Mouse (Mus musculus): Measurements from ENCODE around the gene Magi1.
A peak's percentile ranks its signal among the peaks of the same experiment; 100 is the strongest.

Magi1 gene

DNA sequence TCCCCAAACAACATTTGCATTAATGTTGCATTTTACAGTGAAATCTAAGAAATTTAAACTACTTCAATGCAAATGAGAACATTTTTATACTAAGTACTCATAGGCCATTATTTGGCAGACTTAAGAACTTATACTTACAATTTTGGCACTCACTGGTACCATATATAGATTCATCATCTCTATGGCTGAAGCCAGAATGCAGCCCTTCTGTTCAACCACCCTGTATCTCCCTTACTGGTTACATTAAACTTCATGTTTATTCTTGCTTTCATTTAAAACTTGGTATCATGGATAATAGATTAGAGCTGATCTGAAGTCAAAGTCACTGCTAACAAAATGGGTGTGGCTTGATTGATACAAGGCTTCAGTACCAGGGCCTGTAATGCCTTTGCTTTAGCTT is 171.9 kb downstream of the Magi1 start:
- no peak for DNase-seq (ENCODE audit: low spot score)

DNA sequence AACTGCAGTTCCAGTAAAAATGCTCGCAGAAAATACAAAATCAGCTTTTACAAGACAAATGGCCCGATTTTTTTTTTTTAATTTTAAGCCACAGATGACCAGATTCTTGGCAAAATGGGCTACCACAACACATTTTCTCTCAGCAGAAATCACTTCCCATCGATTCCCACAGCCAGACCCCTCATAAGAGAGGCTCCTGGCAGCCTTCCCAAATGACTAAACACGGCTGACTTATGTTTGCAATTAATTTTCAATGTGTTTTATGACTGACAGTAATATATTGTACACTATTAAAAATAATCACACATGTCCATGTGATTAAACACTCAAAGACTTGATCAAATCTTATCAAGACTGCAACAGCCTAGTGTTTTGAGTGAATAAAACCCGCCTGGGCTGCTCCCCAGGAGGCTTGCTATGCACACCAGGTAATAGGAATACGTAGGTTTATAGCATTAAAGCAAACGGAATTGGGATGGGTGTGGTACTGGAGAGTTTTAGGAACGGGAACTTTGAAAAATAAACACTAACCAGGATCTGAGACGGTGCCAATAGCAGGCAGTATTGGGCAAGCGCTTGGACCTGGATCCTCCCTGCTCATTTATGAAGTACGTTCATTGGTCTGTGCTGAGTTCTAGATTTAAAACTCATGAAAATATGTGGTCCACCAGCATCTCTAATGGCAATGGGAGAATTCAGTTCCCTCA is 176.2 kb downstream of the Magi1 start:
- no peak for DNase-seq (ENCODE audit: low spot score)

GRCm38 (mm10) chr6:94103581-94103980 is 180.1 kb downstream of the Magi1 start:
- no peak for DNase-seq (ENCODE audit: low spot score)

GRCm38 (mm10) chr6:94101256-94101655 is 182.5 kb downstream of the Magi1 start:
- no peak for DNase-seq (ENCODE audit: low spot score)

- DNase-seq (ENCODE audit: low spot score): no peak
Measured at GRCm38 (mm10) chr6:94094924-94095685, 188.6 kb downstream of the Magi1 start.

GRCm38 (mm10) chr6:94092969-94093597 is 190.6 kb downstream of the Magi1 start:
- DNase-seq (ENCODE audit: low spot score): no peak

DNA sequence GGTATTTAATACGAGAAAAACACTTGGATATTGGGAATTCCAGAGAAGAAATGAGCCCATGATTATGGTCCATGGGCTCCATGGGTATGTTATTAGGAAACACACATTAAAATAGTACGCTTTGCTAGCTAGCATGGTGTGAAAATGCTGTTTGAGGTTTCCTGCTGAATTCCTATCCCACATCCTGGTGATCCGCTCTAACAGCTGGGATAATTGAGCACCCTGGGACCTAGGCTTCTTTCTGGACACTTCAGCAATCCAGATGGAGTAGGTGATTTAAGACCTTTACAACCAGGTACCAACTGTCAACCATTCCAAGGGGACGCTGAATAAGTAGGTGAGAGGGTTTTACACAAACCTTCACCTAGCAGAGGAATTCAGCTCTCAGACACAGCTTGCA is 191.2 kb downstream of the Magi1 start:
- DNase-seq (ENCODE audit: low spot score): no peak

DNA sequence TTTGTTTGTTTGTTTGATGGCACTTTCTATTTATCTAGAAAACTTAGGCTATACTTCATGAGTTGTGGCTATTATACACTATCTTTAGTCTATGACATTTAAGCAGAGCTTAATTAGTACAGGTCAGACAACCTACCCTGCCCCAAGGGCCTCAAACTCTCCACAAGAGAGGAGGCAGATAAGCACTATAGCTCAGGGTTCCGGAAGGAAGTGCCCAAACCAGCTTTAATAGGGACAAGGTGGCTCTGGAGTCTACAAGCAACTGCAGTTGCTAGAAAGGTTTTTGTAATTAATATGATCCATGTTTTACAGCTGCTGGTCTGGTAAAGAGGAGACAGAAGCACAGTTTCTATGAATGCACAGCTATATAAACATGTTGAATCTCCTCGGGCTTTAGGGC is 196.9 kb downstream of the Magi1 start:
- no peak for DNase-seq (ENCODE audit: low spot score)

GRCm38 (mm10) chr6:94084752-94085151 is 199.0 kb downstream of the Magi1 start:
- no peak for DNase-seq (ENCODE audit: low spot score)

DNA sequence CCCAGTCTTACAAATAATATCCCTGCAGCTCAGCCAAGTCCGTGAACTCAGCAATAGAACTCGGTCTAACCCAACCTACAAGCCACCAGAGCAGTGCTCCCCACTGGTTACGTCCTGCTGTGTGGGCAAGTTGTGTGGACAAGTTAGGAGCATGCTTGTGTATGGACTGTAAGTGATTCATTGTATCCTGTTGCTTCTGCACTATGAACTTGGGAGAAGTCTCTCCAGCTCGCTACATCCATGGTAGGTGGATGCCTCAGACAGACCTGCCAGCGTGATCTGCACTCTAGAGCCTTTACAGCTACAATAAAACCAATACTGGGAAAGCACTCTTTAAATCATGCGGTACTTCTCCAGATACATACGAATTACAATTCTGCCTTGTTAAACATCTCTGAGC is 200.3 kb downstream of the Magi1 start:
- DNase-seq (ENCODE audit: low spot score): no peak

- DNase-seq (ENCODE audit: low spot score): peak; percentile 67
Measured at GRCm38 (mm10) chr6:94080933-94081545, 202.7 kb downstream of the Magi1 start.

- DNase-seq (ENCODE audit: low spot score): no peak
Measured at GRCm38 (mm10) chr6:94078934-94079333, 204.8 kb downstream of the Magi1 start.

DNA sequence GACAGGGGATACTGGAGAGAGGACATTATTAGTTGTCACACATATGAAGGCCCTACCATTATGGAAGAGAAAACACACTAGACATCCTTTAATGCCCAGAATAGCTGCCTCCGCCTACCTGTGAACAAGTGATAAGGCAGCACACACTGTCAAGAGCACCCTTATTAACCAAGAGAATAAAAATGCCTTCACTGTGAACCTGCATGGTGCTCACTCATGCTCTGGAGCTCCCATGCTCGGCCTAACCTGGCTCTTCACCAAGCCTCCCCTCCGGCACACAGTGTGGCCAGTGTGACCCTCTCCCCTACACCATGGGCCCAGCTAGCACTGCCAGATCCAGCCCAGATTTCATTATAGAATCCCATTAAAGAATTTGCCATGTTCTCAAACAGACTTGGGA is 206.7 kb downstream of the Magi1 start:
- DNase-seq (ENCODE audit: low spot score): no peak

GRCm38 (mm10) chr6:94075990-94076389 is 207.7 kb downstream of the Magi1 start:
- no peak for DNase-seq (ENCODE audit: low spot score)

GRCm38 (mm10) chr6:94075228-94075627 is 208.5 kb downstream of the Magi1 start:
- no peak for DNase-seq (ENCODE audit: low spot score)

GRCm38 (mm10) chr6:94071676-94072075 is 212.0 kb downstream of the Magi1 start:
- no peak for DNase-seq (ENCODE audit: low spot score)

DNA sequence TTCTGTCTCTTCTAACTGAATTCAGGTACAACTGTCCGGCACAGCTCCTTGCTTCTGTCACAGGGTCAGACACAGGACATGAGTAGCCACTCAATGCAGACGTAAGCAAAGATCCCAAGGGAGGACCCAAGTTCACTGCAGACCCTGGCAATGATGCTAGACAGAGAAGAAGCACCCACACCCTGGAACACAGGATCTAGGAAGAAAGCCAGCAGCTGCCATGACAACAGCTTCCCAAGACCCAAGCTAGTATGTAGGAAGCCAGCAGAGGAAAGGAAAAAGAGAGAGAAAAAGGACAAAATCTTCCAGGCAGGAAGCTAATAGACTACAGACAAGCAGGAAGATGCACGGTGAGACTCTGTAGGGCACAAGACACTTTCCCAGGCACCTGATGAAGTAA is 213.0 kb downstream of the Magi1 start:
- no peak for DNase-seq (ENCODE audit: low spot score)

- no peak for DNase-seq (ENCODE audit: low spot score)
Measured at GRCm38 (mm10) chr6:94069421-94069820, 214.3 kb downstream of the Magi1 start.

DNA sequence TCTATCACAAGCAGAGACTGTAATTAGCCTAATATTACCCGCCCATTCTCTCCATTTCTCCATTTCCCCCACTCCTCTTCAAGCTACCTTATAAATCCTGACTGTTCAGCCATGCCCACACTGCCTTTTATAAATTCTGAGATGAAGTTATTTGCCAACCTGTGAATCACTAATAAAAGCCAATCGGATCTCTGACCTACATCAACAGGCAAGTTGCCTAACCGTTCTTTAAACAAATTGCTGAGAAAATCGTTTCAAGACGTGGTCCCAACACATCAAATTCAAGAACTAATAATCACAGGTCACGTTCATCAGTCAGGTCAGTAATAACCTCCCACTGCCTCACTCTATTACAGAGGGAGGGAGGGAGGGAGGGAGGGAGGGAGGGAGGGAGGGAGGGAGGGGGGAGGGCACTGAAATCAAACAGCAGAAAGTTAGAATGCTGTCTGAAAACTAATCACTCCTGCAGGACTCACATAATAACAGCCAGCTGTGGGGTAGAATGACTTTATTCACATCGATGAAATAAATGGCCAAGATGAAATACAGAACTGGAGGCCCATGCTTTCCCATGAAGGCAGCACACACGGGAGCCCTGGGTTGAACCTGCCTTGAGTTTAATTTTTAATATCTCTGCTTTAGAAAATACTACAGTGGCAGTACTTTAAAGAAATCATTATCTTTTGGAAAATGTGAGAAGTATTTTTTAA is 215.8 kb downstream of the Magi1 start:
- no peak for DNase-seq (ENCODE audit: low spot score)

- no peak for DNase-seq (ENCODE audit: low spot score)
Measured at GRCm38 (mm10) chr6:94064832-94065231, 218.9 kb downstream of the Magi1 start.

DNA sequence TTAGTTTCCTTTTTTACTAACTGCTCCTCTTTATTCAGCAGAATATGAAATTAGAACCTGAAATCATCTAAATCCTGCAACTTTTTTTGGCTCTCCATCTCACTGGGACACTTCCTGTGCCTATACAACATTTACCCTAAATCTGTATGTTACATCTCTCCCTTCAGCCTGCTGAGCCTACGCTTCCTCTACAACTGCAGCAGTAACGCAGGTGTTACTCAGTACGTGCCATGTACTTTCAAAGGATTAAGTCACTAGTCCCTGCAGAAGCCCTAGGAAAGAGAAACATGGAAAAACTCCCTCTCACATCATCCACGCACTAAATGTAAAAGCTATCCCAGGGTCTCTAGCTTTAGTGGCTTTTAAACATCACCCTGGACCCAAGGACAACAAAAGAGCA is 220.2 kb downstream of the Magi1 start:
- DNase-seq (ENCODE audit: low spot score): no peak

DNA sequence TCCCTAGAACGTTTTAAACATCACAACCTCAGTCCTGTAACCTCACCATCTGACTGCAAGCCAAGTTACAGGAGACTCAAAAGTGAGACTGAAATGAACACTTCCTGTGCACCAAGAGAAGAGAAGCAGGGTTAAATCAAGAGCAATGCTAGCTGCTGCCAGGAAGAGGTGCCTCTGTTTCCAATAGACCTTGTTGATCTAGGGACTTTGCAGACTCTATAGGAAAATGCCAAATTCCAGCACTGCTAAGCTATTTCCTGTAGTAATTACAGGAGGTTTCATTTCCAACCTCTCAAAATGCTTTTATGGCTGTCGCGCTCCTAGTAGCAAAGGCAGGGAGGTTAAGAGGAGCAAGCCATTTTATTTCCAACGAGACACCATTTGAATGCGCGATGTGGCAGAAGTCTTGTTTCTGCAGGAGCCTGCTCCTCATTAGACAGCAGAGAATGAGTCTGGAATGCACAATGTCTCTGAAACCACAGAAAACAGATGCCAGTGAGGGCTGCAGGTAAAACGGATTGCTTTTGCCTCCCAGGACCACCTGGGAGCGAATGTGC is 222.2 kb downstream of the Magi1 start:
- DNase-seq (ENCODE audit: low spot score): no peak
